Mouse (Mus musculus): ENCODE data around the gene Bsx. TPM values are rescaled to one million over a fixed set of nuclear protein-coding genes. Genes with fewer than 3 reads are reported as not detected.

Bsx gene
- polyA plus RNA-seq, 1 experiment from 2014 or later = not detected

- H3K27me3 ChIP-seq (replicated peaks; ENCODE audit: insufficient read depth, low read length) = peaks cover 75% of the 10 kb centered on the region
- no peak for DNase-seq (ENCODE audit: low spot score)
- no peak overlapping the region for H3K9ac ChIP-seq (replicated peaks; ENCODE audit: low read depth)
- no peaks in the 10 kb centered on the region for H3K9me3 ChIP-seq (ENCODE audit: low read length)
- H3K4me1 ChIP-seq (ENCODE audit: insufficient read depth, low read depth, low read length) = no peaks in the 10 kb centered on the region
- TF ChIP-seq CTCF (IDR thresholded peaks at IDR 0.05) = no peak
- no peak for TF ChIP-seq EP300 (IDR thresholded peaks at IDR 0.05)
- no peak for ATAC-seq
- WGBS = 2% methylated on average over 32 of the region's 32 CpGs
- H3K4me3 ChIP-seq (ENCODE audit: low read depth, low read length) = no peak overlapping the region
- no peaks in the 10 kb centered on the region for H3K36me3 ChIP-seq (ENCODE audit: insufficient read depth, low read length)
- no peak overlapping the region for H3K27ac ChIP-seq (ENCODE audit: low read length)
- H3K4me2 ChIP-seq (replicated peaks; ENCODE audit: low read depth, low read length) = no peak overlapping the region
These were observed 4.5 kb downstream of the Bsx start for GRCm38 (mm10) chr9:40878291-40878945.

- Histone ChIP-seq H3K4me2 (replicated peaks; ENCODE audit: low read depth, low read length) (no peak overlapping the region), H3K9ac (replicated peaks; ENCODE audit: low read depth) (no peak overlapping the region), H3K4me3 (ENCODE audit: low read depth, low read length) (no peak overlapping the region), H3K27me3 (replicated peaks; ENCODE audit: insufficient read depth, low read length) (peaks cover 70% of the 10 kb centered on the region), H3K27ac (ENCODE audit: low read length) (no peak overlapping the region), H3K36me3 (ENCODE audit: insufficient read depth, low read length) (no peaks in the 10 kb centered on the region), H3K4me1 (ENCODE audit: insufficient read depth, low read depth, low read length) (no peaks in the 10 kb centered on the region), H3K9me3 (ENCODE audit: low read length) (no peaks in the 10 kb centered on the region)
- 3% methylated on average over 14 of the region's 14 CpGs for WGBS
- TF ChIP-seq CTCF (IDR thresholded peaks at IDR 0.05) = no peak
- TF ChIP-seq EP300 (IDR thresholded peaks at IDR 0.05) = no peak
- DNase-seq (ENCODE audit: low spot score) = no peak
- no peak for ATAC-seq
These were observed 5.1 kb downstream of the Bsx start for GRCm38 (mm10) chr9:40878998-40879397.

- Histone ChIP-seq H3K4me3 (ENCODE audit: low read depth, low read length) (no peak overlapping the region), H3K27ac (ENCODE audit: low read length) (no peak overlapping the region), H3K9ac (replicated peaks; ENCODE audit: low read depth) (no peak overlapping the region), H3K4me2 (replicated peaks; ENCODE audit: low read depth, low read length) (no peak overlapping the region), H3K27me3 (replicated peaks; ENCODE audit: insufficient read depth, low read length) (0 out of 2 replicates have a peak, but pooled peaks cover 10% of the 10 kb centered on the region), H3K36me3 (ENCODE audit: insufficient read depth, low read length) (no peaks in the 10 kb centered on the region), H3K4me1 (ENCODE audit: insufficient read depth, low read depth, low read length) (no peaks in the 10 kb centered on the region), H3K9me3 (ENCODE audit: low read length) (no peaks in the 10 kb centered on the region)
- no peak for DNase-seq (ENCODE audit: low spot score)
- no peak for ATAC-seq
- WGBS = 51% methylated on average over 10 of the region's 10 CpGs
- TF ChIP-seq CTCF (IDR thresholded peaks at IDR 0.05) = no peak
- TF ChIP-seq EP300 (IDR thresholded peaks at IDR 0.05) = no peak
These were observed 11.7 kb downstream of the Bsx start for GRCm38 (mm10) chr9:40885669-40886068.

- Histone ChIP-seq H3K9me3 (ENCODE audit: low read length) (no peaks in the 10 kb centered on the region), H3K9ac (replicated peaks; ENCODE audit: low read depth) (no peak overlapping the region), H3K36me3 (ENCODE audit: insufficient read depth, low read length) (no peaks in the 10 kb centered on the region), H3K27me3 (replicated peaks; ENCODE audit: insufficient read depth, low read length) (no peaks in the 10 kb centered on the region), H3K4me1 (ENCODE audit: insufficient read depth, low read depth, low read length) (no peaks in the 10 kb centered on the region), H3K27ac (ENCODE audit: low read length) (no peak overlapping the region), H3K4me3 (ENCODE audit: low read depth, low read length) (no peak overlapping the region), H3K4me2 (replicated peaks; ENCODE audit: low read depth, low read length) (no peak overlapping the region)
- DNase-seq (ENCODE audit: low spot score) = no peak
- TF ChIP-seq CTCF (IDR thresholded peaks at IDR 0.05) (no peak), EP300 (IDR thresholded peaks at IDR 0.05) (no peak)
- 54% methylated on average over 12 of the region's 12 CpGs for WGBS
- ATAC-seq = no peak
These were observed 15.5 kb downstream of the Bsx start for GRCm38 (mm10) chr9:40889389-40889788.

GRCm38 (mm10) chr9:40892456-40892855 lies 18.5 kb downstream of the Bsx start:
- no peaks in the 10 kb centered on the region for H3K9me3 ChIP-seq (ENCODE audit: low read length)
- H3K4me2 ChIP-seq (replicated peaks; ENCODE audit: low read depth, low read length) = no peak overlapping the region
- no peaks in the 10 kb centered on the region for H3K36me3 ChIP-seq (ENCODE audit: insufficient read depth, low read length)
- no peaks in the 10 kb centered on the region for H3K27me3 ChIP-seq (replicated peaks; ENCODE audit: insufficient read depth, low read length)
- TF ChIP-seq EP300 (IDR thresholded peaks at IDR 0.05) (no peak), CTCF (IDR thresholded peaks at IDR 0.05) (no peak)
- WGBS = 80% methylated on average over 6 of the region's 6 CpGs
- H3K4me1 ChIP-seq (ENCODE audit: insufficient read depth, low read depth, low read length) = no peaks in the 10 kb centered on the region
- DNase-seq (ENCODE audit: low spot score) (no peak), ATAC-seq (no peak)
- no peak overlapping the region for H3K4me3 ChIP-seq (ENCODE audit: low read depth, low read length)
- no peak overlapping the region for H3K27ac ChIP-seq (ENCODE audit: low read length)
- no peak overlapping the region for H3K9ac ChIP-seq (replicated peaks; ENCODE audit: low read depth)

- no peak overlapping the region for H3K4me3 ChIP-seq (ENCODE audit: low read depth, low read length)
- no peaks in the 10 kb centered on the region for H3K4me1 ChIP-seq (ENCODE audit: insufficient read depth, low read depth, low read length)
- no peak for TF ChIP-seq CTCF (IDR thresholded peaks at IDR 0.05)
- TF ChIP-seq EP300 (IDR thresholded peaks at IDR 0.05) = no peak
- no peak overlapping the region for H3K27ac ChIP-seq (ENCODE audit: low read length)
- 41% methylated on average over 8 of the region's 8 CpGs for WGBS
- no peak overlapping the region for H3K4me2 ChIP-seq (replicated peaks; ENCODE audit: low read depth, low read length)
- no peaks in the 10 kb centered on the region for H3K9me3 ChIP-seq (ENCODE audit: low read length)
- no peaks in the 10 kb centered on the region for H3K36me3 ChIP-seq (ENCODE audit: insufficient read depth, low read length)
- ATAC-seq (no peak), DNase-seq (ENCODE audit: low spot score) (no peak)
- no peaks in the 10 kb centered on the region for H3K27me3 ChIP-seq (replicated peaks; ENCODE audit: insufficient read depth, low read length)
- H3K9ac ChIP-seq (replicated peaks; ENCODE audit: low read depth) = no peak overlapping the region
These were observed 33.5 kb downstream of the Bsx start for GRCm38 (mm10) chr9:40907413-40907812.

GRCm38 (mm10) chr9:40908411-40908810 lies 34.5 kb downstream of the Bsx start:
- no peak for TF ChIP-seq CTCF (IDR thresholded peaks at IDR 0.05)
- TF ChIP-seq EP300 (IDR thresholded peaks at IDR 0.05) = no peak
- WGBS = 76% methylated on average over 8 of the region's 8 CpGs
- no peak overlapping the region for H3K9ac ChIP-seq (replicated peaks; ENCODE audit: low read depth)
- H3K9me3 ChIP-seq (ENCODE audit: low read length) = no peaks in the 10 kb centered on the region
- no peak for DNase-seq (ENCODE audit: low spot score)
- no peak overlapping the region for H3K4me2 ChIP-seq (replicated peaks; ENCODE audit: low read depth, low read length)
- no peaks in the 10 kb centered on the region for H3K36me3 ChIP-seq (ENCODE audit: insufficient read depth, low read length)
- H3K27ac ChIP-seq (ENCODE audit: low read length) = no peak overlapping the region
- H3K4me1 ChIP-seq (ENCODE audit: insufficient read depth, low read depth, low read length) = no peaks in the 10 kb centered on the region
- H3K27me3 ChIP-seq (replicated peaks; ENCODE audit: insufficient read depth, low read length) = no peaks in the 10 kb centered on the region
- ATAC-seq = no peak
- no peak overlapping the region for H3K4me3 ChIP-seq (ENCODE audit: low read depth, low read length)
